Mouse (Mus musculus): ENCODE measurements around the gene Gm6902.
"Not testable (repeated sequence)": the region's sequence is repeated elsewhere in the genome, so short reads cannot be mapped to it uniquely, and the experiment has no call there.

Gene Gm6902

DNA sequence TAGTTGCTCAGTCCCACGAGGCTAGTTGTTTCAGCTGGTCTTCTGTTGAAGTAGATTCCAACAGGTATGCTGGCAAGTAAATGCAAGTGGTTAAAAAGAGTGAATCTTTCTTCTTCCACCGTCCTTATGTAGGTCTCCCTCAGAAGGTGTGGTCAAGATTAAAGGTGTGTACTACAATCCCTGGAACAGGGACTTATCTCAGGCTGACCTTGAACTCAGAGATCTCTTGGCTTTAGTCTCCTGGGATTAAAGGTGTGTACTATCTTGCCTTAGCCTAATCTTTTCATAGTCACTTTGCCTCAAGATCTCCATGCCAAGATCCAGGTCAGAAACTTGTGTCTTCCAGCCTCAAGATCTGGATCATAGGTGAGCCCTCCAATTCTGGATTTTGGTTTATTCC is at the start of gene Gm6902:
TSS of gene Gm6902 (minus strand) at position 101 of the 400 bp plus-strand sequence.
- DNase-seq, result not testable (repeated sequence)

DNA sequence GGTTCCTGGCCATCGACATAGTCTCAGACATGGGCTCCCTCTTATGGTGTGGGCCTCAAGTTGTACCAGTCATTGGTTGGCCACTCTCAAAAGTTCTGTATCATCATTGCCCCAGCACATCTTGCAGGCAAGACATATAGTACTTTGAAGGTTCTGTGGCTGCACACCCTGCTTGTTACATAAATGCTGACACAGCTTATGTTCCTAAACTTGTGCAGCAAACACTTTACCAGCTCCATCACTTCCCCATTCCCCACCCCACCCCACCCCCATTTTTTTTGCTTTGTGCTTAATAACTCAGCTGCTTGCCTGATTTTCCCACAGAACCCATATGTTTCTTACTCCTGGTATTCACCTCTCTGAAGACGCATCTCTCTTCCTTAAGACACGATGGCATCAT is 22.2 kb upstream of the Gm6902 start, which contains the start of gene Nlrp4e:
TSS of gene Nlrp4e (plus strand) at position 301 of the 400 bp plus-strand sequence.
- not testable (repeated sequence) for DNase-seq

DNA sequence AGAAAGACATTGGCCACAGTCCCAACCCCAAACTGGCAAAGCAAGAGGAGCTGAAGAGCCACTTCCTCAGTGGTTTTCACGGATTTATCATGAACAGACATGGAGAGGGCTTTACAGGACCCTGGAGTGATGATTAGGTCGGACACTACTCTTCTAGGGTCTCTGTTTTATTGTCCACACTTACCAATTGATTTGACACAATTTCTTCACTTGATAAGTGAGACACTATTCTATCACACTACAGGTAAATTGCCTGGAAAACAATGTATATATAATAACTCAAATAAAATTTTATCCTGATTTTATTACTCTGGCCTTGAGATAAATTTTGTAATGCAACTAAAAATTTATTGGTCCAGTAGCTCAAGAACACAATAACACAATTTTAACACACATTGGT is 27.1 kb downstream of the Gm6902 start, which contains the start of gene Vmn1r166:
TSS of gene Vmn1r166 (minus strand) at position 101 of the 400 bp plus-strand sequence.
- DNase-seq, result not testable (repeated sequence)

Data from heart, adult 11 months (tissue).